ENCODE assay signal across 22 mouse cellular contexts in the genomic region with DNA sequence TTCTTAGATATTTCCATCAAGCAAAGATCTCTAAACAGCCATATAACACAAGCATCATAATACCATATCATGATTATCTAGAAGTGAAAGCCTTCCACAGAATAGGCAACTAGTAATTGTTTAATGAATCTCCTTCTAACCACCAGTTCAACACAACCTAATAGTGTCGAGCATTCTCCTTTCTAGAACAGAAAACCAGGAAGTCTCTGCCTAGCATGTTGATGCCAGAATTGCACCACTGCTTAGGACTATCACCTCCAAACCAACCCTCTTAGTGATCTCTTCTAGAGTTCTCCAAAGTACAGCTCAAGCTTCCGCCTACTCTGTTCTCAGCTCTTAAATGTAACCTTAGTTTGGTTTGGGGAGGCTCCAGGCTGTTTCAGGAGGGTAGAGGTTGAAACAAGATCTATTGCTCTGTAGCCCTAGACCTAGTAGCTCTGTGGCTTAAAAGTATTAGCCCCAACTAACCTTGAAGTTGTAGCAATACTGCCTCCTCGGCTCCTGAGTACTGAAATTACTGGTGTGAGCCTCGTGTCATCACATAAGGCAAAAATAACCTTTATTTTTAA.
"Had no signal": no experiment of that assay in that cellular context is flagged by ENCODE, and none has a peak within 500 bp of the region (broad histone marks: within the 10 kb centered on the region; RNA-seq: fewer than 3 reads in every experiment).

No protein-coding gene starts in this region.

- H3K4me1 ChIP-seq: lung, embryonic 15.5 days; neural tube, embryonic 12.5 days; neural tube, embryonic 15.5 days; stomach, embryonic 15.5 days had no signal

- H3K27me3 ChIP-seq: kidney, embryonic 15.5 days; lung, embryonic 15.5 days; megakaryocyte, embryonic 14.5 days; neural tube, embryonic 12.5 days; neural tube, embryonic 15.5 days; stomach, embryonic 15.5 days had no signal

- H3K4me2 ChIP-seq: kidney, embryonic 15.5 days; lung, embryonic 15.5 days; neural tube, embryonic 12.5 days; neural tube, embryonic 15.5 days; stomach, embryonic 15.5 days had no signal

- H3K4me3 ChIP-seq: kidney, embryonic 15.5 days; left cerebral cortex, adult 2 months; lung, embryonic 15.5 days; megakaryocyte, embryonic 14.5 days; midbrain, embryonic 10.5 days; neural tube, embryonic 12.5 days; neural tube, embryonic 15.5 days; stomach, embryonic 15.5 days had no signal

- DNase-seq: kidney, adult 11 months; kidney, adult 8-10 months; kidney, postnatal 14 days; kidney, postnatal 4 days; layer of hippocampus, postnatal 36 days; lung, adult 18-20 months; lung, postnatal 10 days; midbrain, embryonic 14.5 days; retina, postnatal 1 day; right cerebral cortex, postnatal 25 days; spleen, adult 18-20 months; thymus, postnatal 25 days had no signal

- H3K9me3 ChIP-seq: kidney, embryonic 15.5 days; lung, embryonic 15.5 days; megakaryocyte, embryonic 14.5 days; midbrain, embryonic 10.5 days; neural tube, embryonic 12.5 days; neural tube, embryonic 15.5 days; stomach, embryonic 15.5 days had no signal

- H3K36me3 ChIP-seq: neural tube, embryonic 12.5 days; neural tube, embryonic 15.5 days; stomach, embryonic 15.5 days had no signal

- H3K9ac ChIP-seq: kidney, embryonic 15.5 days; liver, embryonic 14.5 days; lung, embryonic 15.5 days; neural tube, embryonic 12.5 days; neural tube, embryonic 15.5 days; stomach, embryonic 15.5 days had no signal

- H3K27ac ChIP-seq: kidney, embryonic 15.5 days; left cerebral cortex, adult 2 months; liver, embryonic 14.5 days; lung, embryonic 15.5 days; macrophage; midbrain, embryonic 10.5 days; neural tube, embryonic 12.5 days; neural tube, embryonic 15.5 days; stomach, embryonic 15.5 days had no signal
